Mouse (Mus musculus): ENCODE measurements around the gene Abhd13. TPM values are rescaled to one million over a fixed set of nuclear protein-coding genes. Genes with fewer than 3 reads are reported as not detected.

Abhd13 gene
- polyA plus RNA-seq, 1 experiment from 2014 or later: 18.9 TPM

Other genes starting within 250 kb of the Abhd13 start
- gene Fam155a, start 206.5 kb upstream of the Abhd13 start, polyA plus RNA-seq (2014; fragmentation: Nextera tagmentation; extraction: Ambion mirVana): 12.1 and 14.0 TPM in 2 replicates
- not detected in 2 replicates for gene Gm10217, start 113.5 kb upstream of the Abhd13 start, polyA plus RNA-seq (2014; fragmentation: Nextera tagmentation; extraction: Ambion mirVana)
- gene Lig4, start within 50 bp of the Abhd13 start, polyA plus RNA-seq (2014; fragmentation: Nextera tagmentation; extraction: Ambion mirVana): 10.7 and 12.7 TPM in 2 replicates
- 0.09 and 0.22 TPM in 2 replicates for gene Tnfsf13b, start 28.8 kb downstream of the Abhd13 start, polyA plus RNA-seq (2014; fragmentation: Nextera tagmentation; extraction: Ambion mirVana)
- 2.0 and 5.4 TPM in 2 replicates for gene Myo16, start 176.2 kb downstream of the Abhd13 start, polyA plus RNA-seq (2014; fragmentation: Nextera tagmentation; extraction: Ambion mirVana)